Mouse (Mus musculus): ENCODE results near the gene Pak6.
A peak's percentile ranks its signal among the peaks of the same experiment; 100 is the strongest.
"Not testable (repeated sequence)": the region's sequence is repeated elsewhere in the genome, so short reads cannot be mapped to it uniquely, and the experiment has no call there.

Gene Pak6

GRCm38 (mm10) chr2:118662902-118663803 is at the start of gene Pak6:
Gene Pak6 (plus strand): TSS chr2:118663303.
- DNase-seq: no peak

GRCm38 (mm10) chr2:118618013-118618412 is 45.1 kb upstream of the Pak6 start:
- peak; percentile 68 for DNase-seq

- no peak for DNase-seq
Observed at GRCm38 (mm10) chr2:118620101-118620500, 43.0 kb upstream of the Pak6 start.

GRCm38 (mm10) chr2:118620608-118621007 is 42.5 kb upstream of the Pak6 start:
- no peak for DNase-seq

GRCm38 (mm10) chr2:118629276-118629675 is 33.8 kb upstream of the Pak6 start:
- DNase-seq: no peak

- DNase-seq: no peak
Observed at GRCm38 (mm10) chr2:118633441-118633840, 29.7 kb upstream of the Pak6 start.

GRCm38 (mm10) chr2:118637258-118637657 is 25.8 kb upstream of the Pak6 start:
- no peak for DNase-seq

GRCm38 (mm10) chr2:118637888-118638526 is 25.1 kb upstream of the Pak6 start:
- DNase-seq: peak; percentile 84

GRCm38 (mm10) chr2:118638686-118639085 is 24.4 kb upstream of the Pak6 start:
- DNase-seq: no peak

GRCm38 (mm10) chr2:118641147-118641546 is 22.0 kb upstream of the Pak6 start:
- no peak for DNase-seq

GRCm38 (mm10) chr2:118642431-118642830 is 20.7 kb upstream of the Pak6 start:
- DNase-seq: peak; percentile 51

GRCm38 (mm10) chr2:118642942-118643341 is 20.2 kb upstream of the Pak6 start:
- DNase-seq: no peak

- no peak for DNase-seq
Observed at GRCm38 (mm10) chr2:118646665-118647064, 16.4 kb upstream of the Pak6 start.

- not testable (repeated sequence) for DNase-seq
Observed at GRCm38 (mm10) chr2:118650697-118651096, 12.4 kb upstream of the Pak6 start.

- no peak for DNase-seq
Observed at GRCm38 (mm10) chr2:118656688-118657281, 6.3 kb upstream of the Pak6 start.

GRCm38 (mm10) chr2:118658457-118658856 is 4.6 kb upstream of the Pak6 start:
- peak; percentile 67 for DNase-seq

- peak; percentile 86 for DNase-seq
Observed at GRCm38 (mm10) chr2:118659077-118659476, 4.0 kb upstream of the Pak6 start.

- DNase-seq: no peak
Observed at GRCm38 (mm10) chr2:118659493-118659892, 3.6 kb upstream of the Pak6 start.

- peak; percentile 73 for DNase-seq
Observed at GRCm38 (mm10) chr2:118659998-118660452, 3.1 kb upstream of the Pak6 start.

- DNase-seq: no peak
Observed at GRCm38 (mm10) chr2:118661891-118662290, 1.2 kb upstream of the Pak6 start.

GRCm38 (mm10) chr2:118663804-118664766 is 982 bp downstream of the Pak6 start:
- DNase-seq: peak; percentile 64

GRCm38 (mm10) chr2:118664975-118665516 is 1.9 kb downstream of the Pak6 start:
- peak; percentile 50 for DNase-seq
